Mouse (Mus musculus) heart, embryonic 11.5 days (tissue): Measurements from ENCODE around the gene Trim63. TPM values are rescaled to one million over a fixed set of nuclear protein-coding genes. Genes with fewer than 3 reads are reported as not detected.

Experiments
- ATAC-seq: fragments of 200-750 bp; cut with Nextera tagmentation; replicated peaks from 2 replicates; pipeline ENCODE4 v1.8.0; 2017; ENCODE audit warnings: moderate library complexity; ENCODE audit not compliant: insufficient number of reproducible peaks, low FRiP score, low TSS enrichment
- H3K27ac ChIP-seq: fragments of 300-500 bp; sonication (generic); 2 replicates; pipeline ENCODE4 v1.5.1; 2014; ENCODE audit warnings: mild to moderate bottlenecking, low read depth, low read length
- H3K27me3 ChIP-seq: fragments of 300-500 bp; sonication (generic); 2 replicates; pipeline ENCODE4 v1.6.1; 2014; ENCODE audit warnings: mild to moderate bottlenecking, low read length, mixed read lengths; ENCODE audit not compliant: control insufficient read depth, insufficient read depth
- H3K36me3 ChIP-seq: fragments of 300-500 bp; sonication (generic); 2 replicates; pipeline ENCODE4 v1.6.1; 2014; ENCODE audit warnings: mild to moderate bottlenecking, low read length, moderate library complexity, mixed read lengths; ENCODE audit not compliant: control insufficient read depth, insufficient read depth
- H3K4me1 ChIP-seq: fragments of 300-500 bp; sonication (generic); 2 replicates; pipeline ENCODE4 v1.6.1; 2014; ENCODE audit warnings: low read length; ENCODE audit not compliant: control insufficient read depth, insufficient read depth
- H3K4me2 ChIP-seq: fragments of 300-500 bp; sonication (generic); 2 replicates; pipeline ENCODE4 v1.6.1; 2014; ENCODE audit warnings: mild to moderate bottlenecking, moderate library complexity
- H3K4me3 ChIP-seq: fragments of 300-500 bp; sonication (generic); 2 replicates; pipeline ENCODE4 v1.5.1; 2014; ENCODE audit warnings: low read depth, low read length
- H3K9ac ChIP-seq: fragments of 300-500 bp; sonication (generic); 2 replicates; pipeline ENCODE4 v1.6.1; 2014; ENCODE audit warnings: mild to moderate bottlenecking, low read depth, low read length, moderate library complexity
- H3K9me3 ChIP-seq: fragments of 300-500 bp; sonication (generic); replicated peaks from 2 replicates; pipeline ENCODE4 v1.6.1; 2016; ENCODE audit warnings: low read length; ENCODE audit not compliant: control insufficient read depth
- WGBS: fragments of 180-500 bp; shearing (Covaris S2); extraction: QIAGEN DNeasy Blood & Tissue Kit; methylation state at CpG from one replicate; pipeline ENCODE4 v1.1.7; 2014; ENCODE audit not compliant: insufficient replicate concordance; 5-methylcytosine and 5-hydroxymethylcytosine counted together
- polyA plus RNA-seq: library from polyadenylated mRNA; unstranded; fragments of >200 nt; fragmentation: Nextera tagmentation; extraction: Ambion mirVana; gene quantifications from 2 replicates; pipeline ENCODE4 v1.2.1, GENCODE M21; 2014

The Trim63 gene
- polyA plus RNA-seq, 1 experiment from 2014 or later, result 22.1 TPM

DNA sequence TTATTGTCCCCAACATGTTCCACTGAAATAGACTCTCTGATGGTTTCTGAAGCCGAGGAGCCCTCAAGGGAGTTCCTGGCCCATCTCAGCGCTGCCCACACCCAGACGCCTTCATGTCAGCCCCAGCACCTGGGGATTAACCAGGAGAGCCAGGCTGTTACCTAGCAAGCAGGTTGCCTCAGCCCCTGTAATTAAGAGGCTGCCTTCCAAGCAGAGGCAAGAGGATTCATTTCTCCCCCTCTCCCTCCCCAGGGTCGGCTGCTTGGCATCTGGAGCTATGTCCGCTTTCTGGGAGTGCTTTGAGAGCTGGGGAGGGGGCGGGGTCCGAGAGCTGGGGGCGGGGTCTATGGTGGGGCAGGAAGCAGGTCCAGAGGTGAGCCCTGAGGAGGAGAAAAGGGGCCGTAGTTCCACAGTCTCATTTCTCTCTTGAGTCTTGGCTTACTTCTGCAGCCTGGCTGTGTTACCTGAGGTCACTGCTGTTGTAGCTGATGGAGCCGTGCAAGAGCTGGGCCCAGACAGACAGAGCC, 63.2 kb downstream of the Trim63 start:
- H3K4me1 ChIP-seq, result peaks cover 9% of the 10 kb centered on the region
- H3K9me3 ChIP-seq, result no peaks in the 10 kb centered on the region
- H3K36me3 ChIP-seq, result no peaks in the 10 kb centered on the region
- no peak overlapping the region for H3K4me3 ChIP-seq
- no peak overlapping the region for H3K27ac ChIP-seq
- H3K4me2 ChIP-seq, result no peak overlapping the region
- no peak for ATAC-seq
- H3K27me3 ChIP-seq, result peaks cover 4% of the 10 kb centered on the region; the same call in 1 of the 2 replicates
- H3K9ac ChIP-seq, result no peak overlapping the region
- WGBS, result 30% methylated on average over 10 of the region's 10 CpGs

Other genes starting within 250 kb of the Trim63 start
- gene Cd52, start 220.0 kb upstream of the Trim63 start, polyA plus RNA-seq, result 3.9 and 6.2 TPM in 2 replicates
- gene Ubxn11, start 212.6 kb upstream of the Trim63 start, polyA plus RNA-seq, result 2.0 and 3.2 TPM in 2 replicates
- gene Sh3bgrl3, start 186.3 kb upstream of the Trim63 start, polyA plus RNA-seq, result 179 and 220 TPM in 2 replicates
- 23.1 and 27.9 TPM in 2 replicates for gene Cep85, start 128.0 kb upstream of the Trim63 start, polyA plus RNA-seq
- not detected in 2 replicates for gene Gm7534, start 112.1 kb upstream of the Trim63 start, polyA plus RNA-seq
- not detected in 2 replicates for gene Catsper4, start 87.7 kb upstream of the Trim63 start, polyA plus RNA-seq
- gene Cnksr1, start 76.7 kb upstream of the Trim63 start, polyA plus RNA-seq, result 0.63 and 0.97 TPM in 2 replicates
- 0.23 TPM in 1 of 2 replicates, not detected in the other for gene E130218I03Rik, start 71.5 kb upstream of the Trim63 start, polyA plus RNA-seq
- gene Zfp593, start 69.5 kb upstream of the Trim63 start, polyA plus RNA-seq, result 11.5 and 12.4 TPM in 2 replicates
- gene Gm30191, start 68.2 kb upstream of the Trim63 start, polyA plus RNA-seq, result not detected in 2 replicates
- gene Grrp1, start 61.0 kb upstream of the Trim63 start, polyA plus RNA-seq, result 3.7 and 4.4 TPM in 2 replicates
- 13.7 and 16.3 TPM in 2 replicates for gene Pdik1l, start 27.2 kb upstream of the Trim63 start, polyA plus RNA-seq
- 0.26 TPM in 1 of 2 replicates, not detected in the other for gene Slc30a2, start 28.1 kb downstream of the Trim63 start, polyA plus RNA-seq
- 2.0 and 2.7 TPM in 2 replicates for gene Extl1, start 68.7 kb downstream of the Trim63 start, polyA plus RNA-seq
- gene Pafah2, start 81.2 kb downstream of the Trim63 start, polyA plus RNA-seq, result 11.7 and 11.8 TPM in 2 replicates
- gene Stmn1, start 153.2 kb downstream of the Trim63 start, polyA plus RNA-seq, result 962 and 991 TPM in 2 replicates
- gene Paqr7, start 181.6 kb downstream of the Trim63 start, polyA plus RNA-seq, result 4.2 and 4.8 TPM in 2 replicates
- gene Aunip, start 195.9 kb downstream of the Trim63 start, polyA plus RNA-seq, result 5.6 and 6.6 TPM in 2 replicates
- 167 and 177 TPM in 2 replicates for gene Mtfr1l, start 220.3 kb downstream of the Trim63 start, polyA plus RNA-seq
- gene Selenon, start 237.0 kb downstream of the Trim63 start, polyA plus RNA-seq, result 22.4 and 25.3 TPM in 2 replicates